Mouse (Mus musculus): ENCODE results near the gene Akr1c20. TPM values are rescaled to one million over a fixed set of nuclear protein-coding genes. Genes with fewer than 3 reads are reported as not detected.

Akr1c20 gene
- polyA plus RNA-seq (2012; rRNA removed) = not detected in 2 replicates

DNA sequence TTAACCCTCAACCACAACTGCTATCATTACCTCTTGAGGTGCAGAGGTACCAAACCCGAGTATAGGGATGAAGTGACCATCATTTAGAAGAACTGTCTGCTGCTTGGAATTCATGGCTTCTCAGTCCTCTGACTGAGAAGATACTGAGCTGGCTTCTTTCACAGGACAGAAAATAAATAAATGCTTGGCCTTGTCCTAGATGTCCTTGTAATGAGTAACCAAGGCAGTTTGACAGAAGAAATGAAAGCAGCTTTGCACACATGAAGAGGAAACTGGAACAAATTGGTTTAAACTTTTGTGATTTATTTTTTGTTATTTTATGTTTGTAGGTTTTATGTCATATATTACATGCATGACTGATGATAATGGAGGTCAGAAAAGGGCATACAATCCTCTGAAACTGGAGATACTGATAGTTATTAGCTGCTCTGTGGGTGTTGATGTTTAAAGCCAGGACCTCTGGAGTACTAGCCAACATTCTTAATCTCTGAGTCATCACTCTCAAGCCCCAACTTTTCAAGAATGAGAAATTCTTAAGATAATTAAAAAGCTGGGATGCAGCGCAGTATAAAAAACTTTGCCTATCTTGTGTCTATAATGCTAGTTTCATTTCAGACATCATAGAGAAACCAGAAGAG, at the start of gene Akr1c20:
Akr1c20 (minus strand) TSS at position 145 of the 638 bp plus-strand sequence.

Other genes with a start within 250 kb of the Akr1c20 start
- 0.07 TPM in 1 of 2 replicates, not detected in the other for gene Akr1c12, start 243.9 kb downstream of the Akr1c20 start, polyA plus RNA-seq (2012; rRNA removed)
- gene Akr1c6, start 89.0 kb downstream of the Akr1c20 start, polyA plus RNA-seq (2012; rRNA removed) = not detected in 2 replicates
- not detected in 2 replicates for gene Akr1c21, start 50.7 kb upstream of the Akr1c20 start, polyA plus RNA-seq (2012; rRNA removed)
- gene Akr1e1, start 85.8 kb upstream of the Akr1c20 start, polyA plus RNA-seq (2012; rRNA removed) = 26.1 and 29.0 TPM in 2 replicates

Measured in central nervous system, embryonic 18 days (tissue).